Mouse (Mus musculus): ENCODE measurements at regions not wholly inside any gene's neighbourhood (a gene's known extent, or its start where the extent isn't known, plus 50 kb on each side); places are given as distances from the start of the nearest gene placed in this dataset.

DNA sequence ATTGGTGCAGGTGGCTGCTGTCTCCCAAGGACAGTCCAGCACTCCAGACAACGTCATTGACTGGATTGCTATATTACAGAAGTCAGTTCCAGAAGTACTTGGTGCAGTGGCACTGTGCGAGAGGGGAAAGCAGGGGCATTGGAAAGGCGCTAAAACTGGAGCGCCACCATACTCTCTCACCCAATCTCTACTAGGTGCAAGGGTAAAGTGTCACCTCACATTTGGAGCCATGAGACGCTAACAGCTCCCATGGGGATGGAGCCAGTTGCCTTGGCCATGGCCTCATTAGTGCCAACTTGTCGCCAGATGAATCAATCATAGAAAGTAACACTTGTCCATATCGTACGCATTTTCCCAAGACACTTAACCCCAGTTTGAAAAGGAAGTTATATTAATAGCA, 1617.2 kb upstream of the Gulo start:
- no peak for DNase-seq

DNA sequence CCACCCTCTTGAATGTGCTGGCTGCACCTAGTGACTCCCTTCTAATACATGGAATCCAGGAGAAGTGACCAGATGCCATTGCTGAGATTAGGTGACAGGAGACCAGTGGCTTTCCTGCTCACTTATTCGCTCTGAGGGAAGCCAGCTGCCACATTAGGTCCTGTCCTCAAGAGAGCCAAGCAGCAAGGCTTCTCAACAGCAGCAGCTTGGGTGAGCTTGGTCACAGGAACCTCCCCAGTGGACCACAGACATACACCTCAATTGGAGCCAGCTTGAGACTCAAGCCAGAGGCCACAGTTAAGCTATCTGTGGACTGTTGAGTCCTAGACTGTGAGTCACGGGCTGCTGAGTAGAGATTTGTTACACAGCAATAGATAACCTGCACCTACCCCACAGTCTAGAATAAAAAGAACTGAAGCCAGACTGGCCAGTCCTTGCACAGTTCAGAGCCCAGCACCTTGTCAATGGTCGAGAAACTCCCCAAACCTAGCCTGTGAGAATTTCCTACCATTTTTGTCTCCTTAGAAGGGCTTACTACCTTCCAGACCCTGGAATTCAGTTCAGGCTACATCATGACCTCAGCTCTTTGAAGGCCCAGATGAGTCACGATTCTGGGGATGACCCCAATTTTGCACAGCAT, 1615.0 kb upstream of the Gulo start:
- DNase-seq = no peak

DNA sequence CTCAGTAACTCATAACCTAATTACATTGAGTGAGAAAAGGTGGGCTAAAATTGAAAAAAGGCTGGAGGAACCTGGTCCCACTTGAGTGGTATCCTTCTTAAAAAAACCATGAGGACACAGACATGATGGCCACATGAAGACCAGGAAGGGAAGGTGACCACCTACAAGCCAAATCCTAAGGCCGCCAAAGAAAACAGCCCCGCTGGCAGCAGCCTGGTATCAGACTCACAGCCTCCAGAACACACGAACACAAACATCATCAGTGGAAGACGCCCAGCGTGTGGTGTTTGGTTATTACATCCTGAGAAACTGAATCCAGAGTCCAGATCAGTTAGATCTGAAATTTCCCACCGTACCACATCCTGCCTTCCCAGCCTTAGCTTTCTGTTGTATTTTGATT, 1613.9 kb upstream of the Gulo start:
- no peak for DNase-seq

GRCm38 (mm10) chr14:67621486-67621885, 1612.5 kb upstream of the Gulo start:
- DNase-seq = no peak

- peak; percentile 71 for DNase-seq
These were observed 1612.0 kb upstream of the Gulo start for GRCm38 (mm10) chr14:67620854-67621476.

- no peak for DNase-seq
These were observed 1610.6 kb upstream of the Gulo start for GRCm38 (mm10) chr14:67619571-67619970.

- no peak for DNase-seq
These were observed 1605.4 kb upstream of the Gulo start for GRCm38 (mm10) chr14:67614369-67614768.

DNA sequence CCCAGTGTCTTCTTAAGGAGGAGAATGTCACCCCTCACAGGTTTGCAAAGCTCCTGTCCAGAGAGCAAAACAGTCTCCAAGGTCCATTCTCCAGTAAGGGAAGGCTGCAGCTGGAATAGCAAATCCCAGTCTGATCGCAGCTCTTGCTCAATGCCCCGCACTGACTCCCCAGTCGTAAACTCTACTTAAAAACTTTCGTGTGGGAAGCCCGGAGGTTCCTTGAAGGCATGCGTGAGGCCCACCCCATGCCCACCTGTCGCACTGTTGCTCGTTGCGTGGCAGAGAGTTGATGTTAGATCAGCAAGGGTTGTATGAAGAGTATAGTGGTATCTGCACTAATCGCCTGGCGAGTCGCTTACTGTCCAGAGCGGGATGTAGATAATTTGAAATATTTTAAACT, 1604.7 kb upstream of the Gulo start:
- no peak for DNase-seq

GRCm38 (mm10) chr14:67613221-67613620, 1604.2 kb upstream of the Gulo start:
- DNase-seq = peak; percentile 5

DNA sequence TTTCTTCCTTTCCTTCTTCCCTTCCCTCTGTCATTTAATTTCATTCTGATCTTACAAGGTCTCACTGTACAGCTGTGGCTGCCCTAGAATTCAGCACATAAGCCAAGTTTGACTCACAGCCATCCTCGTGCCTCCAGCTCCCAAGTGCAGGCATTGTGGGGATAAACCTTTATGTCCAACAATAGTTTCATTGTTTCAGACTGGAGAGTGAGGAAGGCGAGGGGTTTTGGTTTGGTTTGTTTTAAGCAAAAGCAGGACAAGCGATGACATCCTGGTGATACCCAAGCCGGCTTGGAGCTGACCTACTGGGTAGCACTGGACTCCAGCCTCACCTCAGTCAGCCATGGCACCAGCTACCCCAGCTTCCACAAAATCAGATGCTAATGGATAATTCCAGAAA, 1603.5 kb upstream of the Gulo start:
- no peak for DNase-seq

GRCm38 (mm10) chr14:67608262-67608661, 1599.3 kb upstream of the Gulo start:
- DNase-seq = peak; percentile 55

DNA sequence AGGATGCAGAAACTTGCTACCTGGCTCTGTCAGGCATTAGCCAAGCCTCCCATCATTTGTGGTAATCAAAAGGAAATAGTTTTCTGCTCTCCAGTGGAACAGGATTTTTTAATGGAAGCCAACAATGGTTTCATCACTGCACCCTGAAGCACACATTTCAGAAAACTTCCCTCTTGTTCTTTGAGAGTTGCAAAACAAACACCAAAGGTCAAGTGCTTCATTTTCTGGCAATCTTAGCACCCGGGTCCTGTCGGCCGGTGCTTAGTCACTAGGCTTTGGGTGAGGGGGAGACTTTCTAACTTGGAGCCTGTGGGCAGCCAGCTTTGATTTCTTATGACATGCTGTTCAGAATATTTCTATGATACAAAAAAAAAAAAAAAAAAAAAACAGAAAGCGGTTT, 1594.0 kb upstream of the Gulo start:
- peak; percentile 75 for DNase-seq

GRCm38 (mm10) chr14:67599734-67600133, 1590.7 kb upstream of the Gulo start:
- DNase-seq = peak; percentile 27

DNA sequence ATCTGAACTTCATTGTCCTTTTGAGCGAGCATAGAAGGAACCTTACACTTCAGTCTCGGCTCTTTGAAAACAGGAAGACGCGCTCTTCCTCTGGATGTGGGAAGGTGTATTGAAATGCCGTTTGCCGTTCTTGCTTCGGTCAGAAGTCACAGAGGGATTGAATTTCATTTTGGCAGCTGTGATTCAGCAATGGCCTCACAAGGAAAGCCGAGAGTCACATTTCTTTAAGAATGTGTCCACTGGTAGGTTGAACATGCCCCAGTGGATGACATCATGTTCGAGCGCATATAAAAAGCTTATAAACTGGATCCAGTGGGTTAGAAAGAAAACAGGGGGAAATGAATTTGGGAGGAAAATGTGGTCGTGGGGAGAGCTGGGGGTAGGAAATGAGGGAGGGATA, 1579.6 kb upstream of the Gulo start:
- no peak for DNase-seq

DNA sequence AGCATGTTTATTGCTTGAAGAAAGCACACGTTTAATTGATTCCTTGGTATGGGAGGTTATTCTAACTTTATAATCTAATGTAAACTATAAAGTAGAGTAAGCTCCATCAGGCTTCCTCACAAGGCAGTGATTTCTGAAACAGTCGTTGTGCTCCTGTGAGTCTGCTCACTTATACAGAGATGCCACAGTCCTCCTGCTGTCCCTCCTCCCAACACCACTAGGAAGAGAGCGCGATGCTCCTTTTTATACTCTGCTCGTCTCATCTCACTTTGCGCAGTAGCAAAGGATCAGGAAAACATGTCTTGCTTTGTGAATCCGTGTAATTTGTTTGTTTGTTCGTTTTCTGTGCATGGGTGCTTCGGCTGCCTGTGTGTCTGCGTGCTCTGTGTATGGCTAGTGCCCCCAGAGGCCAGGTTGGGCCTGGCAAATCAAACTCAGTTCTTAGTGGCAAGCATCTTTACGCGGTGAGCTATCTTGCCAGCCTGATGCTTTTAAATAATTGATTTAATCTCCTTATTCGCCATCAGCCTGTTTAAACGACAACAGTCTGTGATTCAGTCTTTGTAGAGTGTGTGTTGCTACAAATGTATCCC, 1575.5 kb upstream of the Gulo start:
- DNase-seq = no peak

DNA sequence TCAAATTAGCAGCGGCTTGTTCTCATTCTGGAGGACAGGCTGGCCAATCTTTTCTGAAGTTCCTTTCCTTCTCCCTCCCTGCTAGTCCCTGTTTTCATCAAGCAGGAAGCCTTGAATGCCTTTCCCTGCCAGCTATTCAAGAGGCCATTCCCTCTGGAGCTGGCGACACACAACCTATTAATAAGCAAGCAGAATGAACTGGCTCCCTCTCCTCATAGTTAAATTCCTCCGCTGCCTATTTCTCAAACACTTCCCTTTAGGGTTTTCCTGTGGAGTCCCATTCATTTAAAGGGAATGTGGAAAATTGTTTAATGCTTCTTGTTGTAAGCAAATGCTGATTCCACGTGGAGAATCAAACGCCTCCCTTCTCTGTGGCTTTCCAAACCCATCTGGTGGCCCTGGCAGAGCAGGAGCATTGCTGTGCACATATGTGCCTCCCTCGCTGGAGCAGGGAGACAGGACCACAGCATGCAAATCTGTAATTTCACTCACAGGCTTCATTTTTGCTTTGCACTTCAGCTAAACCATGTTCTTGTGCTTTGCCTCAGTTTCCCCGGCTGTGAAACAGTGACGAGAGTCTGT, 1573.3 kb upstream of the Gulo start:
- no peak for DNase-seq

- DNase-seq = peak; percentile 21
These were observed 1565.4 kb upstream of the Gulo start for GRCm38 (mm10) chr14:67574346-67574949.

GRCm38 (mm10) chr14:67573451-67573995, 1564.5 kb upstream of the Gulo start:
- no peak for DNase-seq

- no peak for DNase-seq
These were observed 1560.8 kb upstream of the Gulo start for GRCm38 (mm10) chr14:67569744-67570322.

- no peak for DNase-seq
These were observed 1560.1 kb upstream of the Gulo start for GRCm38 (mm10) chr14:67568896-67569743.

DNA sequence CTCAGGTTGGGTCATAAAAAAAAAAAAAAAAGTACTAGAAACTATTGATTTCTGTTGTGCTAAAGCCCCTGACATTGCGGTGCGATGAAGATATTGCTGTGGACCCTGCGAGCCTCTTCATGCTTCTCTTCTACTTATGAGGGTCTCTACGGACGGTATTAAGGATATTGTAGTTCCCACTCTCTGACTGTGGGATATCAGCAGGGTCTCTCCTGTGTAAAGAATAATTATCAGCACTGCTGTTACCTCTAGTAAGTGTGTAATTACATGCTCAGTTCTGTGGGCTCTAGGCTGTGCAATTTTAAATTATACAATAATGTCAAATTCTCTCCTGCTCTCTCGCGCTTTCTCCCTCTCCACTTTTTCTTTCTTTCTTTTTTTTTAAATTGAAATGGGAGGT, 1545.9 kb upstream of the Gulo start:
- DNase-seq = no peak

All from lung, postnatal 36 days (tissue).